Mouse (Mus musculus) heart, adult 2 months (tissue): Measurements from ENCODE around the gene Myo10. TPM values are rescaled to one million over a fixed set of nuclear protein-coding genes. Genes with fewer than 3 reads are reported as not detected.

ENCODE experiments used
- DNase-seq, 2 experiments: peaks; one replicate each; pipeline ENCODE4 v3.0.0; 2021
- H3K27ac ChIP-seq: fragments of 200-600 bp; 2 replicates; pipeline ENCODE4 v1.8.1; 2022
- H3K27me3 ChIP-seq: fragments of 200-500 bp; 2 replicates; pipeline ENCODE4 v1.6.1; 2012; ENCODE audit warnings: mild to moderate bottlenecking, low read length, inconsistent platforms, mixed read lengths; ENCODE audit not compliant: control insufficient read depth, insufficient read depth
- H3K36me3 ChIP-seq: fragments of 200-500 bp; 2 replicates; pipeline ENCODE4 v1.6.1; 2012; ENCODE audit warnings: low read length, inconsistent platforms; ENCODE audit not compliant: control insufficient read depth, insufficient read depth
- H3K4me1 ChIP-seq: fragments of 200-500 bp; 2 replicates; pipeline ENCODE4 v1.6.1; 2011; ENCODE audit warnings: low read length; ENCODE audit not compliant: control insufficient read depth, insufficient read depth
- H3K4me3 ChIP-seq: fragments of 200-600 bp; 2 replicates; pipeline ENCODE4 v1.8.1; 2022
- H3K79me2 ChIP-seq: fragments of 200-500 bp; replicated peaks from 2 replicates; pipeline ENCODE4 v1.6.1; 2012; ENCODE audit warnings: mild to moderate bottlenecking, inconsistent platforms, low read length, moderate library complexity, mixed read lengths; ENCODE audit not compliant: control insufficient read depth, insufficient read depth
- H3K9ac ChIP-seq: fragments of 200-500 bp; 2 replicates; pipeline ENCODE4 v1.6.1; 2012; ENCODE audit warnings: low read depth, mild to moderate bottlenecking, control low read depth, inconsistent platforms, low read length, mixed read lengths
- CTCF ChIP-seq: fragments of 200-600 bp; IDR thresholded peaks from 2 replicates; pipeline ENCODE4 v1.8.1; 2022; ENCODE audit warnings: antibody characterized with exemption, mild to moderate bottlenecking, moderate library complexity
- EP300 ChIP-seq: fragments of 200-500 bp; IDR thresholded peaks from 2 replicates; pipeline ENCODE4 v1.6.1; 2011; ENCODE audit warnings: low read depth, low read length, control low read depth; ENCODE audit not compliant: insufficient read depth
- POLR2A ChIP-seq: fragments of 200-500 bp; IDR thresholded peaks from 2 replicates; pipeline ENCODE4 v1.6.1; 2011; ENCODE audit warnings: mild to moderate bottlenecking, low read depth, low read length, control low read depth; ENCODE audit not compliant: insufficient read depth
- WGBS: fragments of 180-500 bp; shearing (Covaris S2); methylation state at CpG from one replicate; pipeline ENCODE4 v1.1.7; 2018; 5-methylcytosine and 5-hydroxymethylcytosine counted together
- intact Hi-C: fragments of 180-260 bp; cut with DNase I; formaldehyde crosslinking; loops from one replicate; pipeline ENCODE4 v1.15.1; 2025
- polyA plus RNA-seq: library from polyadenylated mRNA; depleted of rRNA; stranded (reverse); fragments of >200 nt; gene quantifications from 2 replicates; pipeline ENCODE4 v1.2.3, GENCODE M21; 2012; rRNA removed
- total RNA-seq, 2 experiments: library from RNA; stranded (reverse); gene quantifications; 2 replicates each; pipeline ENCODE4 v1.2.3; 2021

Gene Myo10
- total and polyA plus RNA-seq, 3 experiments, result 26.6 to 67.9 (median 63.7) TPM

DNA sequence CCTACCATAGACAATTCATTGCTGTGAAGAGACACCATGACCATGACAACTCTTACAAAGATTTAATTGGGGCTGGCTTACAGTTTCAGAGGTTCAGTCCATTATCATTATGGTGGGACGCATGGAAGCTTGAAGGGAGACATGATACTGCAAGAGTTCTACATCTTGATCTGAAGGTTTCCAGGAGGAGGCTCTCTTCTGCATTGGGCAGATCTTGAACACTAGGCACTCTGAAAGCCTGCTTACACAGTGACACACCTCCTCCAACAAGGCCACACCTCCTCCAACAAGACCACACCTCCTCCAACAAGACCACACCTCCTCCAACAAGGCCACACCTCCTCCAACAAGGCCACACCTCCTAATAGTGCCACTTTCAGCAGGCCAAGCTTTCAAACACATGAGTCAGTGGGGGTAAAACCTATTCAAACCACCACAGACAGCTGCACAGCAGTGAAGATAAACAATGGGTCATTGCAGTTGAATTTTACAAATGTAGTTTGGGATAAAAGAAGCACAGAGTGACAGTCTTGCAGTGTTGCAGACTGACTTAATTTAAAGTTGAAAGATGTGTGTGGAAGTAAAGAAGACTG lies 225.3 kb downstream of the Myo10 start:
- Histone ChIP-seq H3K36me3 (no peaks in the 10 kb centered on the region), H3K79me2 (peaks cover 2% of the 10 kb centered on the region; the same call in 1 of the 2 replicates), H3K4me1 (no peaks in the 10 kb centered on the region), H3K9ac (no peak overlapping the region), H3K4me3 (no peak overlapping the region), H3K27me3 (no peaks in the 10 kb centered on the region), H3K27ac (no peak overlapping the region)
- no peak for TF ChIP-seq EP300
- TF ChIP-seq POLR2A, result no peak
- no peak for TF ChIP-seq CTCF
- intact Hi-C loops, result loop anchor here (5.0 kb wide), 1 partner anchor 35 kb away; no protein-coding TSS in a partner anchor
- WGBS, result 89% methylated on average over 1 of the region's 1 CpGs
- no peak for DNase-seq

DNA sequence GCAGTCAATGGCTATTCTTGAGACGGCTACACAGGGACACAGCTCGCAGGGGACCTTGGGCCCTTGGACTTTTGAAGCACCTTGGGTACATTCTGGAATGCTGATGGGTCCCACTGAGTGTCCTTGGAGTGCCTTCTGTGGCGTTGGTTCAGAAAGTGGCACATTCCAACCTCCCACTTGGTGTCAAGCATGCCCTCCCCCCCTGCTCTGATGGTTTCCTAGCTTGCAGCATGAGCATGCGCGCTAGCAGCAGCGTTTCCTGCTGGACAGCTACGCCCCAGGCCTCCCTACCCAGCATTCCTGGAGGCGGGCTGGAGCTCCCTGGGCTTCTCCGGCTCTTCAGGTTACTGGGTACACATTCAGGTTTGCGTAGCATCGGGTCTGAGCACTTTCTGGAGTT lies 228.2 kb downstream of the Myo10 start:
- H3K27ac ChIP-seq, result no peak overlapping the region
- H3K4me3 ChIP-seq, result no peak overlapping the region
- intact Hi-C loops, result no loop called here
- no peaks in the 10 kb centered on the region for H3K27me3 ChIP-seq
- H3K79me2 ChIP-seq, result peaks cover 2% of the 10 kb centered on the region; the same call in 1 of the 2 replicates
- no peak for DNase-seq
- no peak overlapping the region for H3K9ac ChIP-seq
- no peaks in the 10 kb centered on the region for H3K36me3 ChIP-seq
- no peaks in the 10 kb centered on the region for H3K4me1 ChIP-seq
- TF ChIP-seq POLR2A (no peak), CTCF (no peak)
- 69% methylated on average over 11 of the region's 11 CpGs for WGBS

DNA sequence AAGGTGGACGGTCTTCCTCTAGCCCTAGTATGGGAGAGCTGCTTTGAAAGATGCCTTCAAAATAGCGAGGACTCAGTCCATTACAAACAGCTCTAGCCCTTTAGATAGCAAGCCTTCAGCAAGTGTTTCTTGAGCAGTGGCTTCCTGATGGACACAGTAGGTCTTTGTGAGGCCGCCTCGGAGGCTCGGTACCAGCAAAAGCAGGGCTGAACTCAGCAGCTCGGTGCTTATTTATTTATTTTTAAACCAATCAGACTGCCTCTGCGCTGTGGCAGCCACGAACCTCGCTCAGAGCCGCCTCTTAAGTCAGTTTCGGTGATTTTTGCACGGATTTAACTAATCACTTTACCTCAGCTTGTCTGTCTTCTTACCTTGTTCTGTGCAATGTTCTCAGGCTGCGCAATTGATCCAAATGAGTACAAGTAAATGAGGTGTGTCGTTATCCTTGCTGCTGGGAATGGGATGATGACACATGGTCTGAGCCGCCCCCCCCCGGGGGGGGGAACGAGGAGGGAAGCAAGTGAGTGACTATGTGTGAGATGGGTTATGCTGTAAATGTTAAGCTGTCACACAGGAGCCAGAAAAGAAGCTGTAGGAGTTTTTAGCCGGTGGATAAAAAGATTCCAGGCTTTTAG lies 232.1 kb downstream of the Myo10 start:
- no peak overlapping the region for H3K27ac ChIP-seq
- H3K9ac ChIP-seq, result no peak overlapping the region
- H3K27me3 ChIP-seq, result no peaks in the 10 kb centered on the region
- intact Hi-C loops, result no loop called here
- no peak for DNase-seq
- H3K4me3 ChIP-seq, result no peak overlapping the region
- no peaks in the 10 kb centered on the region; the same call in 1 of the 2 replicates for H3K79me2 ChIP-seq
- H3K4me1 ChIP-seq, result peaks cover 1% of the 10 kb centered on the region; the same call in 1 of the 2 replicates
- no peaks in the 10 kb centered on the region for H3K36me3 ChIP-seq
- no peak for TF ChIP-seq EP300
- TF ChIP-seq CTCF, result no peak
- TF ChIP-seq POLR2A, result no peak
- 77% methylated on average over 18 of the region's 18 CpGs for WGBS

DNA sequence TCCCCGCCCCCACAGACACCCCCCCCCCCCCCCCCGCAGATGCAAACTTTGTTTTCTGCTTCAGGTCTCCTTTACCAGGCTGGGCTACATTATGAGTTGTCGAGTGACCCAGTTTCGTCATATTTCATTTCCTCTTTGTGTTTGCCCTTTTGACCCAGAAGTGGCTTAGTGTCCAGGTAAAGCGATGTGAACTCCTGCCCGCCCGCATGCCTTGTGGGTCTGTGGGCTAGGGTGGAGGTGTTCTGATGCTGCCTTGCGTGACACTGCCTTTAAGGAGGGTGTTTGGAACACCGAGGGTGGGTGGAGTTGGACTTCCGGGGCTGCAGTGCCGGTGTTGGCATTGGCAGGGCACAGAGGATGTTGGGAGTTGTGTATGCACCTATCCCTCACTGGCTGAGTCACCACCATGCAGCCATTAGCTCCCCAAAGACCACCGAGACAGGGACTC lies 236.3 kb downstream of the Myo10 start:
- no peaks in the 10 kb centered on the region for H3K36me3 ChIP-seq
- peak; percentile 25 to 28 for DNase-seq
- H3K4me3 ChIP-seq, result no peak overlapping the region
- intact Hi-C loops, result no loop called here
- 50% methylated on average over 12 of the region's 12 CpGs for WGBS
- H3K9ac ChIP-seq, result no peak overlapping the region
- peaks cover 1% of the 10 kb centered on the region; the same call in 1 of the 2 replicates for H3K4me1 ChIP-seq
- no peaks in the 10 kb centered on the region for H3K27me3 ChIP-seq
- TF ChIP-seq EP300, result no peak
- TF ChIP-seq POLR2A, result no peak
- no peak for TF ChIP-seq CTCF
- H3K27ac ChIP-seq, result no peak overlapping the region
- no peaks in the 10 kb centered on the region; the same call in 1 of the 2 replicates for H3K79me2 ChIP-seq

DNA sequence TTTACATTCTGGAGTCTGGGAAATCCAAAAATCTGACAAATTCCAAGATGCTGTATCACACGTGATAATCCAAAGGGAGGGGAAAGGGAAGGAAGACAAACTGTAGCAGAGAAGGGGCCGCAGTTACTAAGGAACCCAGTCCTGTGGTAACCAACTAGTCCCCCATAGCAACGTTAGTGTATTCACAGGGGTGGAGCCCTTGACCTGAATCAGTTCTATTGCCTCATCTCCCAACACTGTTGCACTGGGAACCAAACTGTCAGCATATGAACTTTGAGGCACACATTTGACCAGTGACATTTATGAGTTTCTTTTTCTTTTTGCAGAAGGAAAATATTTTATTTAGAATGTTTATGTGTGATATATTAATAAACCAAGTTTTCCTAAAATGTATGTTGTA lies 237.1 kb downstream of the Myo10 start:
- DNase-seq, result no peak
- TF ChIP-seq CTCF (no peak), POLR2A (no peak), EP300 (no peak)
- Histone ChIP-seq H3K79me2 (peaks cover 1% of the 10 kb centered on the region; the same call in 1 of the 2 replicates), H3K4me3 (no peak overlapping the region), H3K4me1 (peaks cover 1% of the 10 kb centered on the region; the same call in 1 of the 2 replicates), H3K36me3 (no peaks in the 10 kb centered on the region), H3K9ac (no peak overlapping the region), H3K27me3 (no peaks in the 10 kb centered on the region), H3K27ac (no peak overlapping the region)
- WGBS, result 56% methylated on average over 3 of the region's 3 CpGs
- intact Hi-C loops, result no loop called here

DNA sequence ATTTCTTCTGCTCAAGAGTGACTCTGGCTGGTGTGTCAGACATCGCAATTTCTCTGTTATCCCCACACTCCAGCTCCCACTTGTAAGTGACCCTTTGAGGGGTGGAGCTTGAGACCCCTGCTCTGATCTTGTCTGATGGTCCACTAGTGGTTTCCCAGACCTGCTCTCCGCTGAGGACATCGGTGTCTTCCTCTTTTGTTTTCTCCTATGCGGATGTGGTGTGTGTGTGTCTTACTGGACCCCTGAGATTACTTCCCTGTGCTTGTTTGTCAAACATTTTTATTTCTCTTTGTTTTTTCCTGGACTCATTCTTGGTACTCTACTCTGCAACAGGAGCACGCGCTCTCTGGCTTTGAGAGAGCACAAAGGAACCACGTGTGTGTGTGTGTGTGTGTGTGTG lies 239.6 kb downstream of the Myo10 start:
- Histone ChIP-seq H3K36me3 (no peaks in the 10 kb centered on the region), H3K9ac (no peak overlapping the region), H3K4me3 (no peak overlapping the region), H3K27me3 (no peaks in the 10 kb centered on the region), H3K4me1 (peaks cover 1% of the 10 kb centered on the region; the same call in 1 of the 2 replicates), H3K27ac (no peak overlapping the region), H3K79me2 (0 out of 2 replicates have a peak, but pooled peaks cover 1% of the 10 kb centered on the region)
- WGBS, result 87% methylated on average over 7 of the region's 7 CpGs
- no peak for TF ChIP-seq EP300
- no peak for TF ChIP-seq POLR2A
- no peak for TF ChIP-seq CTCF
- no peak for DNase-seq
- intact Hi-C loops, result no loop called here

Other genes starting within 250 kb of the Myo10 start
- 1 to 10 TPM; 1.9 to 2.4 TPM for gene Basp1, start 208.8 kb upstream of the Myo10 start, total RNA-seq
- 1.5 and 1.8 TPM in 2 replicates for gene Basp1, start 208.8 kb upstream of the Myo10 start, polyA plus RNA-seq
- 100 to 1,000 TPM; 248 to 328 TPM for gene Retreg1, start 220.7 kb downstream of the Myo10 start, total RNA-seq
- 41.0 and 59.1 TPM in 2 replicates for gene Retreg1, start 220.7 kb downstream of the Myo10 start, polyA plus RNA-seq